8 mouse cellular contexts compared by ENCODE assay signal in the genomic region with DNA sequence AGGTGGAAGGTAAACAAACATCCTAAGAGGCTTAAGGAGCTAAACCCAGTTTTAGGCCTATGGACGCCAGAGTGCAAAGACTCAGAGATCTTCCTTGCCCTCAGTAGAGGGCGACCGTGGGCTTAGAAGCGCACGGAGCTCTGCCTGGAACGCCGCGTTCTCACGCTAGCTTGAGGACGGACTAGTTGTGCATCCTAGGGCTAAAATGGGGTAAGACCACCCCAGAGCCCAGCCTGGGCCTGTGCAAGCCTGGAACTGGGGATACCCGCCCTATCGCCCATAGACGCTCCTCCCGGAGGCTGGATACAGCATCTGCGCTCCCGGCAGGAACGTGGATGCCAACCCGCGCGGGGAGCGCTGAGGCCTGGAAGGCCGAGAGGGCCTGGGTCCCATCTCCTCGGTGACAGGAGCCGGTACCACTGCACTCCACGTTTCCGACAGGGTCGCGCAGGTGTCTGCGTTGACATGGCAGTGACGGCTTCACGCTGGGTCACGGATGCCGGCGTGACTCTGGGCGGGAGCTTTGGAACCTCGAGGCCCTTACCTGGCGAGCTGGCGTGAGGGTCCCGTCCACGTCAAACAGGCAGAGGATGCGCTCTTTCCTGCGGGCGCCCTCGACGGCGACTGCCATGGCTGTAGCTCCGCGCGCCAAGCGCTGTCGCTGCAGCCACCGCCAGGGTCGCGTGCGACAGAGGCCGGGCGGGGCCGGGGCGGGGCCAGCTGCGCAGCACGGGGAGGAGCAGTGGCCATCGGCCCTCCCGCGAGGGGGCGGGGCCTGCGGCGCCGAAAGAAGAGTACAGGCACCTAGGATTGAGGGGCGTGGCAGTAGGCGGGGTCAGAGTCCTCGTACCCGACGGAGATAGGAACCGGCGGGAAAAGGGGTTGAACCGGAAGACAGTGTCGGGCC. TPM values are rescaled to one million over a fixed set of nuclear protein-coding genes. Genes with fewer than 3 reads are reported as not detected.
A peak's percentile ranks its signal among the peaks of the same experiment; 100 is the strongest.
DNase-seq lines count a peak whose midpoint lies in the region; ATAC-seq lines count a peak whose summit lies in the region.

A gene (minus strand): TSS at position 760 of the 907 bp plus-strand sequence.

- DNase-seq in adipocyte (ENCODE audit: low spot score), result peak; percentile 97
- peak; percentile 99 for DNase-seq in embryo, embryonic 10 days (ENCODE audit: low spot score)
- DNase-seq in gastrocnemius, postnatal 10 days, result peak; percentile 99
- peak; percentile 99 for DNase-seq in induced T-regulatory cell, adult 2 months (ENCODE audit: low read depth)
- peak; percentile 94 to 97 for DNase-seq in left cerebral cortex, adult 9 months (ENCODE audit: low spot score in 2 of 2)
- peak; percentile 98 for DNase-seq in right cerebral cortex, postnatal 14 days
- DNase-seq in urinary bladder, postnatal 36 days (ENCODE audit: low spot score in 2 of 2), result peak; percentile 96 to 99

- peak; percentile 92 for ATAC-seq in megakaryocyte progenitor cell, adult 5-6 weeks (replicated peaks; ENCODE audit: poor library complexity)

RNA-seq across cellular contexts. Expression of the gene that starts here (rescaled TPM):
- 10 to 100 TPM; 12.0 to 15.3 TPM for total RNA-seq in gastrocnemius, postnatal 10 days (2021)
- total RNA-seq in megakaryocyte progenitor cell, adult 5-6 weeks (2015), result 22.9 and 23.0 TPM in 2 replicates
- 13.2 and 17.0 TPM in 2 replicates for total RNA-seq in megakaryocyte progenitor cell, adult 5-6 weeks (2017)

Comparison
In these comparisons a context has a peak if more than half of its experiments do, and no peak if none do; other contexts are left out.
1. Peak in every context shown above with its lines: DNase-seq and ATAC-seq.